Mouse (Mus musculus) kidney, adult 8-10 months (tissue): ENCODE results near the gene Vegfa.

ENCODE experiments used
- DNase-seq, 2 experiments: peaks; one replicate each; pipeline ENCODE4 v3.0.0; 2022

Gene Vegfa

GRCm38 (mm10) chr17:46032257-46032991, at the start of gene Vegfa:
Gene Vegfa, minus strand, starts transcription at chr17:46032369.
- peak; percentile 91 to 92 for DNase-seq

DNA sequence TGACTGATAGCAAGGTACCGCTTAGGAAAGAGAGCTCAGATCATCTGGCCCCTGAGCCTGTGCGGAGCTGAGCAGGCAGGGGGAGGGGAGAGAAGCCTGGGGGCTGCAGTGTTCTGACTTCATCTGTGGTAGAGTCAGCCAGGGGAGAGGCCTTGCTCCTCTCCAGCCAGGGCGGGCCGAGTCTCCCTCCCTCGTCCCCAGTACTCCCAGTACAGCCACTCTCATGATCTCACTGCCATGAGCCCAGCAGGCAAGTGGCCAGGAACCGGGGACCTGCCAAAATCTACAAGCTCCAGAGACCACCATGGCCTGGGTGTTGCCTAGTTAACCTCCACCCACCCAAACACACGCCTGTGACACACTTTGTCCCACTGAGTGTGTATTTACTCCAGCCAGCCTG, 49.5 kb upstream of the Vegfa start:
- DNase-seq: no peak

GRCm38 (mm10) chr17:46081042-46081441, 48.9 kb upstream of the Vegfa start:
- DNase-seq: no peak

- DNase-seq: no peak
Measured at GRCm38 (mm10) chr17:46080388-46080787, 48.2 kb upstream of the Vegfa start.

DNA sequence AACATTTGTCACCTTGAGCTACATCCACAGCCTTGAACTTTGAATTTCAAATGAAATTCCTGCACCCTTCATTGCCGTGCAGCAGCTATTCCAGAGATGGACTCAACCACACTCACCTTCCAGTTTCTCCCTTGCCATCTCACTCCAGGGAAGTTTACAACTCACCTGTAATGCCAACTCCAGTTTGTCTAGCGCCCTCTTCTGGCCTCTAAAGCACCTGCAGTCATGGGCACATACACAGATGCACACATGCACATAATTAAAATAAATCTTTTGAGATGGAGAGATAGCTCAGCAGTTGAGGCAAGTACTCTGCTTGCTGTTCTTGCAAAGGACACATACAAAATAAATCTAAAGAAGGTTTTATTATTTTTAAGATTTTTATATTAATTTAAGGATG, 46.9 kb upstream of the Vegfa start:
- no peak for DNase-seq

- DNase-seq: no peak
Measured at GRCm38 (mm10) chr17:46077921-46078534, 45.9 kb upstream of the Vegfa start.

DNA sequence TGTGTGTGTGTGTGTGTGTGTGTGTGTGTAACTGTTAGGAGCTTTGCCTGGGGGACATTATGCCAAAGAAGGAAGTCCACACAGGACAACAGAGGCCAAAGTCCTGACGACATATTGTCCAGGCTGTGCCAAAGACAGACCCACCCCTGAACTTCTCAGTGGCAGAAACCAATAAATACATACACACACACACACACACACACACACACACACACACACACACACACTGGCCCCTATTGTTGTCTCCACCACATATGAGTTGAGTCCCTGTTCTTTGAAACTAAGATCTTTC, 44.0 kb upstream of the Vegfa start:
- no peak for DNase-seq

DNA sequence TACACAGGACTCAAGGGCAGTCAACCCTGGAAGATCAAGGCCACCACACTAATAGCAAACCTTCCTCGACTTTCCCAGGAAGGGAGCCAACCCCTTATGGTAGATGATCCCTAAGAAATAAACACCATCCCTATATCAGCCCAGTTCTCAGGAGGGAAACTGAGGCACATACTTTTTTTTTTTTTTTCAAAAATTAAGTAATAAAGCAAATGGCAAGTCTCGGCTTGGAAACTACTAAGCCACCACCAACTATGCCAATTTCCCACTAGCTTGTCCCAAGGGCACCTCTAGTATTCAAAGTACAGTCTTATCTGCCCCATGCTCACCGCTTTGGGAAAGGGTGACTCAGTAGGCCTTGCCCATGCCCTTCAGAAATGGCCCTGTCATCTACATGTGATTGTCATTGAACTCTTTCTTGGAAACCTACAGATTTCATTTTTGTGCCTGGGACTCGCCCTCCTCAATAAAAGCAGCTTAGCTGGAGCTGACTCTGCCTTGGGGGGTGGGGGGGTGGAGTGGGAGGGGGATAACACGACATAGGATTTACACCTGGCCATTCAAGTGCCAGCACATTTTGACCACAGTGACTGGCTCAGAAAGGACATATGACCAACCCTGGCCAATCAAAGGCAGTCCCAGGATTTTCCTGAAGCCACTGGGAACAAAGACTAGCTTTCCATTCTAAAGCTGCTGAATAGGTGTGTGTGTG, 43.5 kb upstream of the Vegfa start:
- no peak for DNase-seq

GRCm38 (mm10) chr17:46075116-46075485, 42.9 kb upstream of the Vegfa start:
- DNase-seq: peak in 1 of 2 experiments; percentile 36

DNA sequence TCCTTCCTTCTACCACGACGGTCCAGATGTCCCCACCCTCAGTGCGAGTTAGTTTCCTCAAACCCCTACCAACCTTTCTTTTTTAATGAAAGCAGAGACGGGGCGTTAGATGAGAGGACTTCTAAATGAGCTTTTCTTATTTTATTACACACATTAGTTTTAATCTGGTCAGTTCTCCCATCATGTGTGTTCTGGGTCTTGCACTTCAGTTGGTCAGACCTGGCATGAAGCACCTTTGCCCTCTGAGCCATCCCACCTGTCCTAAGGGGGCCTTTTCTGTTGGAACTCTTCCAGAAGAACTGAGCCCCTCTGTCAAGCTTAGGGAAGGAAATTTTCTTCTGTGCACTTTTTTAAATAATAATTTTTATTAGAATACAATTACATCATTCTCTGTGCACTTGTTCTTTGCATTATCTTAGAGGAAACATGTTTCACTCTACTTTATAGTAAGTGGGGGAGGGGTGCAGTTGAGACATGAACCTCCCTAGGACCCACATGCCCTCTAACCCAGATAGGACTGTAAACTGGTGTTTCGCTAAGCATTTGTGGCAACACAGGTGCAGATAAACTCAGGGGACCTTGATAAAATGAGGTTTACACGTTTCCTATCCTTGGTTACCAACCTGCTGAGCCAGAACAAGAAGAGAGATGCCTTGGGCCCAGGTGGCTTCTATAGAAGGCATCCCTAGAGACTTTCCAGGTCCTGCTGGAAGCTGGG, 42.4 kb upstream of the Vegfa start:
- no peak for DNase-seq

- peak; percentile 48 to 69 for DNase-seq
Measured at GRCm38 (mm10) chr17:46073730-46074301, 41.6 kb upstream of the Vegfa start.

- DNase-seq: no peak
Measured at GRCm38 (mm10) chr17:46071531-46071930, 39.4 kb upstream of the Vegfa start.

DNA sequence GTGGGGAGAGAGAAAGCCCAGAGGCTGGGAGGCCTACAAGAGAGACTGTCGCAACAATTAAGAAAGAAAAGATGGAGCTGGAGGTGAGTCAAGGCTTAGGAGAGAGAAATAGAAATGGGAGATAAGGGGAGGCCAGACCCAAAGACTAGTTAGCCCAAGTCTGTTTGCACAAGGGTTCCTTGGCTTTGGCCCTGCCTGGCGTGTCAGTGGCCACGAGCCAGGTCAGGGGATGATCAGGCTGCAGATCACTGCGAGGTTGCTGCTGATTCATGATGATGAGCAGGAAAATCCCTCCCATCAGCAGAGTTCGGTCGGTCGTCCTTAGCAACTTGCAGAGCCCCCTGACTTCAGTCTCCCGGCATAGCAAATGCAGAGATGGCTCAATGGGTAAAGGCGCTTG, 37.9 kb upstream of the Vegfa start:
- no peak for DNase-seq

GRCm38 (mm10) chr17:46063974-46064312, 31.8 kb upstream of the Vegfa start:
- no peak for DNase-seq

DNA sequence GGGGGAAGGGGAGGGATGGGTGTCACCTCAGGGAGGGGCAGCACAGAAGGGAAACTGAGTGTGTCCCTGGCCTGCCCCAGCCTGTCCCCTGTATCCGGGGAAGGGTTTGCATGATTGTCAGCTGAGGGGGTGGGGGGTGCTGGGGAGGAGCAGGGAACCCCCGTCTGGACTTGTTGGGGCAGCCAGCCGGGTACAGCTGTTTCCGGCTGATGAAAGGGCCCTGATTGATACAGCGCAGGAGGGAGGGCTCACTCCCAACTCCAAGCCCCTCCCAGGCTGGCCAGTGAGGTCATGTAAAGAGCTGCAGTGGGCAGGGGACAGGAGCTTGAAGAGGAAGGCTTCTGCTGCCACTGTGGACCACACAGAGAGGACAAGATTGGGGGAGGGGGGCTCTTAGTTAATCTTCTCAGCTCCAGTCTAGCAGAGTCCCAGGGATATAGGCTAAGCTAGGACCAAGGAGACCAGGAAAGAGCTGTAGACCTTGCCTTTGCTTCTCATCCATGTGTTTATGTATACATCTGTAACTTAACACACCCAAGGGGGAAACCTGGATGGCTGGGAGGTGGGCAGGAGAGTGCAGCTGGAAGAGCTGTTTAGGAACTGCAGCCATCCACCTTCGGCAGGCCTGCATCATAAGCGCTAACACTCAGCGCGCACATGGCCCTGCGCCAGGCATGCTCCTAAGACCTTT, 31.3 kb upstream of the Vegfa start:
- DNase-seq: peak in 1 of 2 experiments; percentile 22

- peak; percentile 37 to 41 for DNase-seq
Measured at GRCm38 (mm10) chr17:46060253-46060652, 28.1 kb upstream of the Vegfa start.

- DNase-seq: peak; percentile 40 to 48
Measured at GRCm38 (mm10) chr17:46059226-46059825, 27.2 kb upstream of the Vegfa start.

- DNase-seq: peak; percentile 21 to 43
Measured at GRCm38 (mm10) chr17:46056288-46056687, 24.1 kb upstream of the Vegfa start.

DNA sequence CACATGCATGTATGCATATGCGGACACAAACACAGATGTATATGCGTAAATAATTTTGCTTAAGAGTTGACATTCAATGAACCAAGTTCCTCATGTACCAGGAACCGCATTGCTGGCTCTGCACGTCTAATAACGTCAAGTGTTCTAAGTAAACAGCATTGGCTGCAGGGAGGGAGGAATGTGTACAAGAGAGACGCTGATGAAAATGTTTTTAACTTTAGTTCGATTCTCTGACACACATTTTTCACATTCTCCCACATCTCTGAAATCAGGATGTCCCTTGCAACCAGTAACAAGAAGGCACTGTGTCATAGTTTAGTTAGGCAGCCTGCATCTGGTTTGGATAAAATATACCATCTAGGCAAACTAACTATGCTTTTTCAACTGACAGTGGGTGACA, 23.6 kb upstream of the Vegfa start:
- no peak for DNase-seq

- DNase-seq: no peak
Measured at GRCm38 (mm10) chr17:46053291-46053842, 21.2 kb upstream of the Vegfa start.

DNA sequence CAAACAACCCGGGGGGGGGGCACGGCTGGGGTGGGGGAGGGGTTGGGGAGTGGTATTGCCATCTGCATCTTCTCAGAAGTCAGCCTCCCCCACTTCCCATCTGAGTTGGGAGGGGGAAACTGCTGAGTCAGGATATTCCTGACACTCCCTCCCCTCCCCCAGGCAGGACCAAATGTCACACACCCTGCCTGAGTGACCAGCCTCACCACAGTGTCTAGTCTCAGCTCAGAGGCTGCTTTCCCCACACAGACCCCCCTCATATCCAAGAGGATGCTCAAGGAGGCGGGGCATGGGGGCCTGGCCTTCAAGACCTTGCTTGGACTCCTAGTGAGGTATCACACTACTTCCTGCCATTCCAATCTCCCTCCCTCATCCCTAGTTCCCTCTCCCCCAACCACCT, 20.0 kb upstream of the Vegfa start:
- no peak for DNase-seq

DNA sequence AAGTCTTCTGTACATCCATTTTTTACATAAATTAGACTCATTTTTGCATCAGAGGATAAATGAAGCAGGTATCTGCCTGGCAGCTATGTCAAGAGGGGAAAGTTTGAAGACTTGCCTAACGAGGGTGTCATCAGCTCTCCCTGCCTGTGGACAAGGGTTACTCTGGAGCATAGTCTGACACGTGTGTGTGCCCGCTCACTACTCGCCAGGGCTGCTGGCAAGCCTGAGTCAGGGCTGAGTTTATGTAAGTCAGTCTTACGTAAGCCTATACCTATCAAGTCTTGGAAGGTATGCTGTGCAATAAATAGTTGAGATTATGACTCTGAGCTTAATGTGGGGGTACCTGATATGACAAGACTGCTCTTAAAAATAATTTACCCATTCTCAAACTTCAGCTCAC, 19.2 kb upstream of the Vegfa start:
- DNase-seq: no peak
